Mouse (Mus musculus) E14TG2a.4 (cell line): ENCODE results near the gene Rpl27.
"Not testable (repeated sequence)": the region's sequence is repeated elsewhere in the genome, so short reads cannot be mapped to it uniquely, and the experiment has no call there.

Experiments
- CTCF ChIP-seq: conservative IDR thresholded peaks from 2 replicates; pipeline ENCODE4 v1.5.1; 2014; ENCODE audit warnings: low read length
- NANOG ChIP-seq: IDR thresholded peaks from 2 replicates; pipeline ENCODE4 v1.6.1; 2014; ENCODE audit warnings: borderline replicate concordance, low read length, mixed read lengths
- POU5F1 ChIP-seq: IDR thresholded peaks from 2 replicates; pipeline ENCODE4 v1.6.1; 2014; ENCODE audit warnings: low read length, borderline replicate concordance

GRCm38 (mm10) chr11:101473686-101474085 is 31.6 kb downstream of the Rpl27 start:
- TF ChIP-seq CTCF, POU5F1, NANOG: not testable (repeated sequence)
